Mouse (Mus musculus) intestine, embryonic 16.5 days (tissue): ENCODE measurements around the gene Pgm2l1. TPM values are rescaled to one million over a fixed set of nuclear protein-coding genes. Genes with fewer than 3 reads are reported as not detected.
A peak's percentile ranks its signal among the peaks of the same experiment; 100 is the strongest.

Experiments used
- ATAC-seq: fragments of 200-750 bp; cut with Nextera tagmentation; 2 replicates; pipeline ENCODE4 v1.8.0; 2017; ENCODE audit warnings: moderate TSS enrichment, moderate library complexity
- H3K27ac ChIP-seq: fragments of 300-500 bp; sonication (generic); 2 replicates; pipeline ENCODE4 v1.5.1; 2014; ENCODE audit warnings: mild to moderate bottlenecking, low read length
- H3K27me3 ChIP-seq: fragments of 300-500 bp; sonication (generic); replicated peaks from 2 replicates; pipeline ENCODE4 v1.6.1; 2014; ENCODE audit warnings: low read length, control low read depth, mixed read lengths; ENCODE audit not compliant: control insufficient read depth, insufficient read depth
- H3K36me3 ChIP-seq: fragments of 300-500 bp; sonication (generic); 2 replicates; pipeline ENCODE4 v1.6.1; 2014; ENCODE audit warnings: low read length, control low read depth; ENCODE audit not compliant: control insufficient read depth, insufficient read depth
- H3K4me1 ChIP-seq: fragments of 300-500 bp; sonication (generic); 2 replicates; pipeline ENCODE4 v1.6.1; 2014; ENCODE audit warnings: low read length, control low read depth, mixed read lengths; ENCODE audit not compliant: control insufficient read depth, insufficient read depth
- H3K4me2 ChIP-seq: fragments of 300-500 bp; sonication (generic); 2 replicates; pipeline ENCODE4 v1.6.1; 2014; ENCODE audit warnings: low read depth, low read length, control low read depth
- H3K4me3 ChIP-seq: fragments of 300-500 bp; sonication (generic); 2 replicates; pipeline ENCODE4 v1.5.1; 2014; ENCODE audit warnings: mild to moderate bottlenecking, low read length
- H3K9ac ChIP-seq: fragments of 300-500 bp; sonication (generic); 2 replicates; pipeline ENCODE4 v1.6.1; 2014; ENCODE audit warnings: low read depth, low read length
- H3K9me3 ChIP-seq: fragments of 300-500 bp; sonication (generic); 2 replicates; pipeline ENCODE4 v1.6.1; 2016; ENCODE audit warnings: low read length, control low read depth; ENCODE audit not compliant: control insufficient read depth
- WGBS: fragments of 180-500 bp; shearing (Covaris S2); extraction: QIAGEN DNeasy Blood & Tissue Kit; methylation state at CpG from one replicate; pipeline ENCODE4 v1.1.7; 2014; 5-methylcytosine and 5-hydroxymethylcytosine counted together
- polyA plus RNA-seq: library from polyadenylated mRNA; unstranded; fragments of >200 nt; fragmentation: Nextera tagmentation; extraction: Ambion mirVana; gene quantifications from 2 replicates; pipeline ENCODE4 v1.2.1, GENCODE M21; 2015

Pgm2l1 gene
- 1.7 and 2.0 TPM in 2 replicates for polyA plus RNA-seq

DNA sequence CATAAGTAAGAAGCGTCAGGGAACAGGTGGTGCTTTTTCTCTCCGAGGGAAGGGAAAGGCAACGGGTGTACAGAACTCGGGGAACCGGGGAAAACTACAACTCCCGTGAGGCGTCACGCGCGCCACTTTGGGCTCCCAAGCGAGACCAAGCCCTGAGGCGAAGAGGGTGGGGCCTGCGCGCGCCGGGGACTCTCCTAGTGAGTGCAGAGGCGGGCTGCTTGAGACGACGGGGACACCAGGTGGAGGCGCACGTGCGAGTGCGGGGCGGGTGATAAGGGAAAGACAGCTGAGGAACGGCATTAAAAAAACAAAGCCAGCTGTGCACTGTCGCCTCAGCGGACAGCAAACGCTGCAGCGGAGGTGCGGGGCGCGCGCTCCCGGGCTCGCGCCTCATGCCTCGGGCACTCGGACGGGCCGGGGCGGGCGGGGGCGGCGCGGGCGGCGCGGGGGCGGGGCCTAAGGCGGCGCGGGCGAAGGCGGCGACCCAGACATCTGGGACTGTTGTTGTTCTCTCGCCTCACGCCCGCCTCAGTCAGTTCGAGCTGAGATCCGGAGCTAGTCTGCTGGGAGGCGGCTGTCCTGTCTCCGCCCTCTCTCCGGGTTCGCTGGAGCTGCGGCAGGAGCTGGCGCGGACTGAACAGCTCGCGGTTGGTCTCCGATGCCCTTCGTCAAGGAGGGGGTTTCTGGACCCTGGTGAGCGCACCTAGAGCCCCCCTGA lies at the start of gene Pgm2l1:
Pgm2l1 (plus strand) TSS at position 237 of the 718 bp plus-strand sequence.
- ATAC-seq: peak; percentile 99
- H3K9me3 ChIP-seq: no peaks in the 10 kb centered on the region
- H3K9ac ChIP-seq: peak within 1 kb of the TSS; percentile 74
- no peaks in the 10 kb centered on the region for H3K27me3 ChIP-seq
- peaks cover 8% of the 10 kb centered on the region for H3K4me1 ChIP-seq
- peak within 1 kb of the TSS; percentile 84 for H3K27ac ChIP-seq
- H3K4me2 ChIP-seq: peak within 1 kb of the TSS; percentile 98
- no peaks in the 10 kb centered on the region for H3K36me3 ChIP-seq
- under 1% methylated on average over 64 of the region's 72 CpGs for WGBS
- H3K4me3 ChIP-seq: peak within 1 kb of the TSS; percentile 59

GRCm38 (mm10) chr7:100178016-100178890 lies 48.9 kb upstream of the Pgm2l1 start:
- peak overlapping the region; percentile 61 for H3K27ac ChIP-seq
- 10% methylated on average over 30 of the region's 30 CpGs for WGBS
- ATAC-seq: peak; percentile 89
- no peaks in the 10 kb centered on the region for H3K36me3 ChIP-seq
- H3K9me3 ChIP-seq: no peaks in the 10 kb centered on the region
- peaks cover 15% of the 10 kb centered on the region for H3K4me1 ChIP-seq
- no peaks in the 10 kb centered on the region; the same call in 1 of the 2 replicates for H3K27me3 ChIP-seq
- peak overlapping the region; percentile 64 for H3K9ac ChIP-seq
- peak overlapping the region; percentile 50 for H3K4me3 ChIP-seq
- H3K4me2 ChIP-seq: peak overlapping the region; percentile 65

DNA sequence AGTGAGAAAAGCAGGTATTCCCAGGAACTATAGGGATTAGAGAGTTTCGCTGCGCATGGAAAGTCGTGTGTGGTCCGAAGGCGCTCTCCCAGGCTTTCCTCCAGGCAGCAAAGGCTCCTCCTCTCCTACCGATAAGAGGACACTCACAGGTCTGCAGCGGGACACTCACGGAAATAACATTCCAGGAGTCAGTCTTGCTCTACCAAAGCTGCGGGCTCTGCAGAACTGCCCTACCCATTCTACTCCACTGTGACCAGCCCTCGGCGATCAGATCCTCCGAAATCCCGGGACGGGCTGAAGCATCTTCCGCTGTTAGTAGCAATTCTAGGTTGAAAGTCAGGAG lies 48.3 kb upstream of the Pgm2l1 start:
- peaks cover 15% of the 10 kb centered on the region for H3K4me1 ChIP-seq
- H3K9ac ChIP-seq: peak overlapping the region; percentile 64
- ATAC-seq: peak; percentile 62
- peak overlapping the region; percentile 65 for H3K4me2 ChIP-seq
- H3K9me3 ChIP-seq: no peaks in the 10 kb centered on the region
- no peaks in the 10 kb centered on the region for H3K36me3 ChIP-seq
- H3K27ac ChIP-seq: peak overlapping the region; percentile 61
- no peaks in the 10 kb centered on the region; the same call in 1 of the 2 replicates for H3K27me3 ChIP-seq
- 2% methylated on average over 15 of the region's 15 CpGs for WGBS
- peak overlapping the region; percentile 50 for H3K4me3 ChIP-seq

DNA sequence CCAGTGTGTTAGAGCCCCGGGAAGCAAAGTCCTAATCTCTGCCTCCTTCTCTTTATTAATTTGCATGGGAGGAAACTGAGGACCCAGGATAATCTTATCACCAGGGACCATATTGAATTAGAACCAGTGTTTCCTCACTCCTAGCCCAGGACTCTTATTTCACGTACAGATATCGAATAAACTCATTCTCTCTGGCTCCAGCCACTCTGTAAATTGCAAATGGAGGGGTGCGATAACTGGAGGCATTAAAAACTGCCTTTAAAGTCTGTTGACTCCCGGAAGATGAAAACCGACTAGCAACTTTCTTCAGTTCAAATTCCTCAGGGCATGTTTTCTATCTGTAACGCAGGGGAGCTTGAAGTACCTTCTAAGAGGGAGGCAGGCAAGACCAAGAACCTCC lies 47.8 kb upstream of the Pgm2l1 start:
- H3K4me1 ChIP-seq: peaks cover 15% of the 10 kb centered on the region
- no peaks in the 10 kb centered on the region for H3K36me3 ChIP-seq
- peak overlapping the region; percentile 50 for H3K4me3 ChIP-seq
- no peaks in the 10 kb centered on the region for H3K9me3 ChIP-seq
- H3K27ac ChIP-seq: peak overlapping the region; percentile 61
- peak overlapping the region; percentile 64 for H3K9ac ChIP-seq
- H3K27me3 ChIP-seq: no peaks in the 10 kb centered on the region; the same call in 1 of the 2 replicates
- 51% methylated on average over 7 of the region's 7 CpGs for WGBS
- H3K4me2 ChIP-seq: peak overlapping the region; percentile 65
- no peak for ATAC-seq

- Histone ChIP-seq H3K4me2 (peak overlapping the region; percentile 65), H3K4me3 (peak overlapping the region; percentile 50)
- peak; percentile 88 for ATAC-seq
Measured at GRCm38 (mm10) chr7:100179836-100180407, 47.3 kb upstream of the Pgm2l1 start.

GRCm38 (mm10) chr7:100181176-100181575 lies 46.0 kb upstream of the Pgm2l1 start:
- H3K36me3 ChIP-seq: no peaks in the 10 kb centered on the region
- H3K4me2 ChIP-seq: peak overlapping the region; percentile 65
- peak overlapping the region; percentile 60; the same call in 1 of the 2 replicates for H3K27ac ChIP-seq
- no peaks in the 10 kb centered on the region for H3K9me3 ChIP-seq
- no peaks in the 10 kb centered on the region; the same call in 1 of the 2 replicates for H3K27me3 ChIP-seq
- H3K9ac ChIP-seq: no peak overlapping the region
- peaks cover 13% of the 10 kb centered on the region for H3K4me1 ChIP-seq
- H3K4me3 ChIP-seq: no peak overlapping the region
- WGBS: 82% methylated on average over 2 of the region's 2 CpGs
- ATAC-seq: no peak

More at GRCm38 (mm10) chr7:100179836-100180407, 47.3 kb upstream of the Pgm2l1 start:
- no peaks in the 10 kb centered on the region for H3K36me3 ChIP-seq
- no peaks in the 10 kb centered on the region; the same call in 1 of the 2 replicates for H3K27me3 ChIP-seq
- no peaks in the 10 kb centered on the region for H3K9me3 ChIP-seq
- WGBS: 50% methylated on average over 7 of the region's 7 CpGs
- peaks cover 15% of the 10 kb centered on the region for H3K4me1 ChIP-seq
- peak overlapping the region; percentile 64 for H3K9ac ChIP-seq
- H3K27ac ChIP-seq: peak overlapping the region; percentile 61

GRCm38 (mm10) chr7:100181614-100182013 lies 45.6 kb upstream of the Pgm2l1 start:
- no peak for ATAC-seq
- no peaks in the 10 kb centered on the region for H3K9me3 ChIP-seq
- WGBS: 71% methylated on average over 3 of the region's 3 CpGs
- no peak overlapping the region for H3K4me3 ChIP-seq
- H3K36me3 ChIP-seq: no peaks in the 10 kb centered on the region
- no peak overlapping the region for H3K9ac ChIP-seq
- no peaks in the 10 kb centered on the region; the same call in 1 of the 2 replicates for H3K27me3 ChIP-seq
- no peak overlapping the region for H3K27ac ChIP-seq
- H3K4me2 ChIP-seq: peak overlapping the region; percentile 65; the same call in 1 of the 2 replicates
- H3K4me1 ChIP-seq: peaks cover 13% of the 10 kb centered on the region

DNA sequence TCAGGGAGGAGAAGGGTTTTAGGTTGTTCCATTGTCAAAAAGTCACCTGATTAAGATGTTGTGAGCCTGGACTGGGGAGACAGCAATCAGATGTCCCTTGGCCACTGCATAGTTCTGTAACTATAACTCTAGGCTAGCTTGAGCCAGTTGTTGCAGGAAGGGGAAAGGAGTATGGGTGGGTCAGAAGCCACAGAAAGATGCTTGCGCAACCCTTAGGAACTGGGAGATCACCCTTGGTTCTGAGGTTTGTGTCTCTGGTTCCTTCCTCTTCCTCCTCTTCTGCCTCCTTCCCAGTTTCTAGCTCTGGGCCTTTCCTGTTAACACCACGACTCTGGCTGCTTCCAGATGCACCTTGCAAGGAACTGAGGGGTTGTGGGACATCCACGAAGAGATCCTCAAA lies 44.8 kb upstream of the Pgm2l1 start:
- H3K9me3 ChIP-seq: no peaks in the 10 kb centered on the region
- H3K4me2 ChIP-seq: no peak overlapping the region
- H3K27me3 ChIP-seq: no peaks in the 10 kb centered on the region; the same call in 1 of the 2 replicates
- peaks cover 13% of the 10 kb centered on the region for H3K4me1 ChIP-seq
- no peak overlapping the region for H3K4me3 ChIP-seq
- 73% methylated on average over 3 of the region's 3 CpGs for WGBS
- no peaks in the 10 kb centered on the region for H3K36me3 ChIP-seq
- no peak for ATAC-seq
- H3K27ac ChIP-seq: no peak overlapping the region
- H3K9ac ChIP-seq: no peak overlapping the region

DNA sequence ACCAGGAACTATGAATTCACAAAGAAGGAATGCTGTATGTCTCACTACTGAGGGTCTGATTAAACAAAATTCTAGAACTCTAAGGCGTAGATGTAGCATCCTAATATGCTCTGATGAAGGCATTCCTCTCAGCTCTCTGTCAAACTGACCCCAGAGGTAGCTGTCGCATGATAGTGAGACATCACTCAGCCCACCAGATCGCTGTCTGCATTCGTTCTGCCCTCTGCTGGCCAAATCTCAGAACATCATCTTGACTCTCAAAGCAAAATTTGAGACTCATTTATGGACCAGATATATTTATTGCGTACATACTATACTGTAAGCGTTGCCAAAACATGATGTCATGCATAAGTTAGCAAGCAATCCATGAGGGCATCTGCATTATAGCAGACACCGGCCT lies 39.6 kb upstream of the Pgm2l1 start:
- H3K4me3 ChIP-seq: no peak overlapping the region
- H3K27me3 ChIP-seq: no peaks in the 10 kb centered on the region
- 22% methylated on average over 7 of the region's 7 CpGs for WGBS
- H3K9ac ChIP-seq: no peak overlapping the region
- no peak overlapping the region for H3K4me2 ChIP-seq
- no peaks in the 10 kb centered on the region for H3K4me1 ChIP-seq
- ATAC-seq: no peak
- H3K27ac ChIP-seq: no peak overlapping the region
- no peaks in the 10 kb centered on the region for H3K9me3 ChIP-seq
- H3K36me3 ChIP-seq: no peaks in the 10 kb centered on the region
